Mouse (Mus musculus): ENCODE measurements at regions not wholly inside any gene's neighbourhood (a gene's known extent, or its start where the extent isn't known, plus 50 kb on each side); places are given as distances from the start of the nearest gene placed in this dataset.
"Not testable (repeated sequence)": the region's sequence is repeated elsewhere in the genome, so short reads cannot be mapped to it uniquely, and the experiment has no call there.

- not testable (repeated sequence) for TF ChIP-seq EP300, CTCF (IDR thresholded peaks at IDR 0.05; ENCODE audit: low read depth)
These were observed 1004.3 kb downstream of the Car8 start for GRCm38 (mm10) chr4:7234537-7234936.

Data from heart, postnatal 0 days (tissue).